Mouse (Mus musculus): ENCODE results near the gene S1pr2.

GRCm38 (mm10) chr9:20951966-20952519, 24.5 kb downstream of the S1pr2 start:
- TF ChIP-seq CTCF (IDR thresholded peaks at IDR 0.05; ENCODE audit: insufficient read depth, low read length) (no peak), POLR2A (IDR thresholded peaks at IDR 0.05; ENCODE audit: borderline replicate concordance, extremely low read depth, low read depth, low read length) (no peak)
